In the genomic region with DNA sequence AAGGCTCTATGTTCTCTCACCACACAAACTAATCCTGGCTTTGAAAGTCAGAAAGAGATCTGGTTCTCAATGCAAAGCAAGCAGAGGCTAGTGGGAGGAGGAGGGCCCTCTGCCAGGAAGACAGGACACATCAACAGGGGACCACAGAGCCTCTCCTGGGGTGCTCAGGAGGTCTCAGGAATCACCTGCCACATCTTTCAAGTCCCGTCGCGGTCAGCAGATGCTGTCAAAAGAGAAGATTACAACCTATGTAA, we compare ENCODE assay signal across 11 mouse cellular contexts. TPM values are rescaled to one million over a fixed set of nuclear protein-coding genes. Genes with fewer than 3 reads are reported as not detected.
A peak's percentile ranks its signal among the peaks of the same experiment; 100 is the strongest.
DNase-seq lines count a peak whose midpoint lies in the region; ATAC-seq and TF ChIP-seq lines count a peak whose summit lies in the region.
"Had no signal": no experiment of that assay in that cellular context is flagged by ENCODE, and none has a peak within 500 bp of the region (broad histone marks: within the 10 kb centered on the region; RNA-seq: fewer than 3 reads in every experiment).

No protein-coding gene starts in this region.

- H3K36me3 ChIP-seq in stomach, embryonic 14.5 days (ENCODE audit: control insufficient read depth, insufficient read depth, low read length) = no peaks in the 10 kb centered on the region
- no peaks in the 10 kb centered on the region for H3K36me3 ChIP-seq in stomach, postnatal 0 days (ENCODE audit: control insufficient read depth, insufficient read depth, low read length)
- no peaks in the 10 kb centered on the region for H3K36me3 ChIP-seq in forebrain, embryonic 14.5 days (ENCODE audit: control insufficient read depth, insufficient read depth, low read length)
- no peaks in the 10 kb centered on the region for H3K36me3 ChIP-seq in liver, embryonic 12.5 days

- no peak overlapping the region for H3K4me3 ChIP-seq in stomach, embryonic 14.5 days (ENCODE audit: low read depth, low read length)
- H3K4me3 ChIP-seq in stomach, postnatal 0 days (ENCODE audit: low read depth, low read length) = no peak overlapping the region
- H3K4me3 ChIP-seq in forebrain, embryonic 14.5 days (ENCODE audit: low read depth, low read length) = no peak overlapping the region
- H3K4me3 ChIP-seq in liver, embryonic 12.5 days = peak overlapping the region; percentile 25

- 20% methylated on average over 3 of the region's 3 CpGs for WGBS in stomach, embryonic 14.5 days
- 25% methylated on average over 3 of the region's 3 CpGs for WGBS in stomach, postnatal 0 days
- 8% methylated on average over 3 of the region's 3 CpGs for WGBS in forebrain, embryonic 14.5 days
- WGBS in liver, embryonic 12.5 days (ENCODE audit: insufficient replicate concordance) = 13% methylated on average over 3 of the region's 3 CpGs

- TF ChIP-seq CTCF in stomach, postnatal 0 days (IDR thresholded peaks at IDR 0.05; ENCODE audit: low read depth) = no peak

- no peaks in the 10 kb centered on the region for H3K9me3 ChIP-seq in stomach, embryonic 14.5 days (ENCODE audit: control insufficient read depth, low read depth, low read length)
- no peaks in the 10 kb centered on the region for H3K9me3 ChIP-seq in stomach, postnatal 0 days (ENCODE audit: control insufficient read depth, low read length)
- no peaks in the 10 kb centered on the region for H3K9me3 ChIP-seq in forebrain, embryonic 14.5 days (replicated peaks; ENCODE audit: control insufficient read depth, low read length)
- no peaks in the 10 kb centered on the region for H3K9me3 ChIP-seq in liver, embryonic 12.5 days (replicated peaks)

- ATAC-seq in stomach, embryonic 14.5 days (ENCODE audit: insufficient number of reproducible peaks, insufficient read depth, low FRiP score, low read depth) = no peak
- no peak for ATAC-seq in stomach, postnatal 0 days (ENCODE audit: low FRiP score, low TSS enrichment)
- no peak for ATAC-seq in forebrain, embryonic 14.5 days
- ATAC-seq in liver, embryonic 12.5 days = no peak

- no peak overlapping the region for H3K9ac ChIP-seq in stomach, embryonic 14.5 days (replicated peaks; ENCODE audit: low read depth, low read length)
- no peak overlapping the region for H3K9ac ChIP-seq in stomach, postnatal 0 days (ENCODE audit: low read length)
- peak overlapping the region; percentile 43; the same call in 1 of the 2 replicates for H3K9ac ChIP-seq in forebrain, embryonic 14.5 days (ENCODE audit: low read length)
- H3K9ac ChIP-seq in liver, embryonic 12.5 days = peak overlapping the region; percentile 46; the same call in 1 of the 2 replicates

- DNase-seq in stomach, postnatal 0 days (ENCODE audit: low spot score) = no peak
- peak; percentile 9 for DNase-seq in forebrain, embryonic 14.5 days (ENCODE audit: low spot score)
- no peak for DNase-seq in gastrocnemius, postnatal 36 days
- DNase-seq in cerebellum, adult 8-10 months = no peak
- no peak for DNase-seq in layer of hippocampus, adult 8-10 months (ENCODE audit: low spot score in 2 of 2)
- DNase-seq: cerebellum, adult 9-11 months; heart, postnatal 4 days; right cerebral cortex, adult 18-20 months had no signal

- no peak overlapping the region for H3K27ac ChIP-seq in stomach, embryonic 14.5 days (ENCODE audit: low read length)
- H3K27ac ChIP-seq in stomach, postnatal 0 days (replicated peaks) = no peak overlapping the region
- no peak overlapping the region for H3K27ac ChIP-seq in forebrain, embryonic 14.5 days (ENCODE audit: low read depth, low read length)
- peak overlapping the region; percentile 84; the same call in 1 of the 2 replicates for H3K27ac ChIP-seq in liver, embryonic 12.5 days
- H3K27ac ChIP-seq: macrophage had no signal

- intact Hi-C loops in gastrocnemius, postnatal 36 days (cut with DNase I) = no loop called here

- peak overlapping the region; percentile 32; the same call in 1 of the 2 replicates for H3K4me2 ChIP-seq in stomach, embryonic 14.5 days (replicated peaks; ENCODE audit: low read depth, low read length)
- H3K4me2 ChIP-seq in stomach, postnatal 0 days (replicated peaks; ENCODE audit: low read depth) = no peak overlapping the region; the same call in 1 of the 2 replicates
- peak overlapping the region; percentile 42; the same call in 1 of the 2 replicates for H3K4me2 ChIP-seq in forebrain, embryonic 14.5 days (ENCODE audit: low read length)
- peak overlapping the region; percentile 58 for H3K4me2 ChIP-seq in liver, embryonic 12.5 days

- no peak for TF ChIP-seq EP300 in stomach, postnatal 0 days (optimal IDR thresholded peaks at IDR 0.05)

- peaks cover 8% of the 10 kb centered on the region; the same call in 1 of the 2 replicates for H3K4me1 ChIP-seq in stomach, embryonic 14.5 days (ENCODE audit: control insufficient read depth, insufficient read depth, low read length)
- H3K4me1 ChIP-seq in stomach, postnatal 0 days (replicated peaks; ENCODE audit: control insufficient read depth, insufficient read depth) = no peaks in the 10 kb centered on the region
- H3K4me1 ChIP-seq in forebrain, embryonic 14.5 days (ENCODE audit: control insufficient read depth, insufficient read depth, low read length) = peaks cover 8% of the 10 kb centered on the region
- H3K4me1 ChIP-seq in liver, embryonic 12.5 days = peaks cover 59% of the 10 kb centered on the region

- H3K27me3 ChIP-seq in stomach, embryonic 14.5 days (ENCODE audit: control insufficient read depth, insufficient read depth, low read length) = no peaks in the 10 kb centered on the region
- H3K27me3 ChIP-seq in stomach, postnatal 0 days (ENCODE audit: control insufficient read depth, insufficient read depth, low read length) = no peaks in the 10 kb centered on the region
- no peaks in the 10 kb centered on the region for H3K27me3 ChIP-seq in forebrain, embryonic 14.5 days (replicated peaks; ENCODE audit: control insufficient read depth, insufficient read depth, low read length)
- no peaks in the 10 kb centered on the region for H3K27me3 ChIP-seq in liver, embryonic 12.5 days (replicated peaks)

RNA-seq across cellular contexts. Expression of a gene that starts 12.6 kb away (rescaled TPM):
- 39.9 and 40.5 TPM in 2 replicates for polyA plus RNA-seq in stomach, embryonic 14.5 days (2014; fragmentation: Nextera tagmentation; extraction: Ambion mirVana)
- 34.8 and 36.3 TPM in 2 replicates for polyA plus RNA-seq in stomach, postnatal 0 days (2015; fragmentation: Nextera tagmentation; extraction: Ambion mirVana)
- 6.7 and 6.8 TPM in 2 replicates for polyA plus RNA-seq in forebrain, embryonic 14.5 days (2014; fragmentation: Nextera tagmentation; extraction: Ambion mirVana)
- 22.7 and 23.5 TPM in 2 replicates for polyA plus RNA-seq in liver, embryonic 12.5 days (2016; fragmentation: Nextera tagmentation; extraction: Ambion mirVana)
- 10 to 100 TPM; 21.4 to 22.6 TPM for total RNA-seq in gastrocnemius, postnatal 36 days (2021)
- 10 to 100 TPM; 15.0 to 16.8 (median 15.5) TPM for total RNA-seq in layer of hippocampus, adult 8-10 months (2022)

Comparison
In these comparisons a context has a peak if more than half of its experiments do, and no peak if none do; other contexts are left out.
1. H3K9ac ChIP-seq: peak in forebrain, embryonic 14.5 days (single experiment) and liver, embryonic 12.5 days (single experiment); none in stomach, embryonic 14.5 days (single experiment) and stomach, postnatal 0 days (single experiment).